Mouse (Mus musculus): ENCODE data around the gene Ly6g6f. TPM values are rescaled to one million over a fixed set of nuclear protein-coding genes. Genes with fewer than 3 reads are reported as not detected.

The Ly6g6f gene
- polyA plus RNA-seq, 1 experiment from 2014 or later, result 5.1 TPM

DNA sequence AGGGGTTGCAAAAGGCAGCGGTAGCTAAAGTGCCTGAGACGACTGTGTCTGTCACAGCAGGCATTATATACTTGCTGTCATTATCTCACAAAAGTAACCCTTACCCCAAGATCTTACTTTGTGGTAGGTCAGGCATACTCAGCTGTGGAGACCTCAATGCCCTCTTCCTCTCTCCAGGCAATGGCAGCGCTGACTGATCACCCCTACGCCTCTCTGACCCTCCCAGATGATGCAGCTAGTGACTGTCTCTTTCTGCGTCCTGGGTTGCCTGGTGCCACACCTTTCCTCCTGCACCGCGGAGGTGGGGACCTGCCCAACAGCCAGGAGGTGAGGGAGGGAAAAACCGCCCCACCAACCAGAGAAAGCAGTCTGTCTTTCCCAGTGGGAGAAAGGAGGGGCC lies 24.1 kb downstream of the Ly6g6f start:
- WGBS (ENCODE audit: insufficient replicate concordance), result 77% methylated on average over 8 of the region's 8 CpGs
- H3K36me3 ChIP-seq (replicated peaks), result peaks cover 21% of the 10 kb centered on the region

DNA sequence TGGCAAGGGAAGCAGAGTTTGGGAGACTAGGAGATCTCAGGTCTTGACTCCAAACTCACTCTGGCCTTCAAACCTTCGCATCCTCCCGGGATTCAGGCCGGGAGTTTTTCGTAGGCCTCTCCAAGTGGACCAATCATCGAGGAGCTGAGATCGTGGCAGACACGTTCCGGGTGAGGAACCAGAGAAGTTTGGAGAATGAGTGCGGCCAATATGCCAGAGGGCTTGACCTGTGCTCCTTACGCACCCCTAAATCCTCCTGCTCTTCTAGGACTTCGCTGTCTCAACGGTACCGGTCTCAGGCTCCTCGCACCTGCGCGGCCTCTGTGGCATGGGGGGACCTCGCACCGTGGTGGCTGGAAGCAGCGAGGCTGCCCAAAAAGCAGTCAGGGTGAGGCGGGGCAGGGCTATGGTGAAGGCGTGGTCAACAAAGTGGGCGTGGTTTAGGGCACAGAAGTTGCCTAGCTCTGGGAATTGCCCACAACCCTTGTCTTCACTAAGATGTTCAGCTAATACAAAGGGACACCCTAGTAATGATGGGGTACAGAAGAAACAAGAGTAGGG lies 24.6 kb downstream of the Ly6g6f start:
- no peaks in the 10 kb centered on the region for H3K9me3 ChIP-seq (replicated peaks)
- peaks cover 49% of the 10 kb centered on the region for H3K27me3 ChIP-seq
- no peak overlapping the region for H3K4me2 ChIP-seq
- no peak overlapping the region for H3K27ac ChIP-seq (replicated peaks)
- H3K4me3 ChIP-seq (replicated peaks), result no peak overlapping the region
- ATAC-seq (ENCODE audit: insufficient read depth), result no peak
- peaks cover 66% of the 10 kb centered on the region for H3K4me1 ChIP-seq (replicated peaks)
- peaks cover 26% of the 10 kb centered on the region for H3K36me3 ChIP-seq (replicated peaks)
- WGBS (ENCODE audit: insufficient replicate concordance), result 67% methylated on average over 22 of the region's 22 CpGs
- H3K9ac ChIP-seq, result no peak overlapping the region

More for the DNA sequence above, 24.1 kb downstream of the Ly6g6f start:
- H3K9ac ChIP-seq, result no peak overlapping the region
- H3K4me1 ChIP-seq (replicated peaks), result peaks cover 65% of the 10 kb centered on the region
- H3K27ac ChIP-seq (replicated peaks), result no peak overlapping the region
- H3K4me2 ChIP-seq, result no peak overlapping the region
- peaks cover 53% of the 10 kb centered on the region for H3K27me3 ChIP-seq
- no peak for ATAC-seq (ENCODE audit: insufficient read depth)
- no peak overlapping the region for H3K4me3 ChIP-seq (replicated peaks)
- no peaks in the 10 kb centered on the region for H3K9me3 ChIP-seq (replicated peaks)

DNA sequence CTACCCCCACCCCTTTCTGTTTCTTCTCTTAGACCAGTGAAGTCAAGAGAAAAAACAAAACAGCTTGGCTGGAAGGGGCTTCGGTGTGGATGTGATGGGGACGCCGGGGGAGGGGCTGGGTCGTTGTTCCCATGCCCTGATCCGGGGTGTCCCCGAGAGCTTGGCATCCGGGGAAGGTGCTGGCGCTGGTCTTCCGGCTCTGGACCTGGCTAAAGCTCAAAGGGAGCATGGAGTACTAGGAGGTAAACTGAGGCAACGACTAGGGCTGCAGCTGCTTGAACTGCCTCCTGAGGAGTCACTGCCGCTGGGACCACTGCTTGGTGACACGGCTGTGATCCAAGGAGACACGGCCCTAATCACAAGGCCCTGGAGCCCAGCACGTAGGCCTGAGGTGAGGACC lies 25.3 kb downstream of the Ly6g6f start:
- Histone ChIP-seq H3K27ac (replicated peaks) (no peak overlapping the region), H3K36me3 (replicated peaks) (peaks cover 33% of the 10 kb centered on the region), H3K27me3 (peaks cover 41% of the 10 kb centered on the region), H3K4me1 (replicated peaks) (peaks cover 64% of the 10 kb centered on the region), H3K4me3 (replicated peaks) (peak overlapping the region; percentile 58), H3K4me2 (peak overlapping the region; percentile 88), H3K9ac (no peak overlapping the region), H3K9me3 (replicated peaks) (no peaks in the 10 kb centered on the region)
- 43% methylated on average over 14 of the region's 14 CpGs for WGBS (ENCODE audit: insufficient replicate concordance)
- no peak for ATAC-seq (ENCODE audit: insufficient read depth)

DNA sequence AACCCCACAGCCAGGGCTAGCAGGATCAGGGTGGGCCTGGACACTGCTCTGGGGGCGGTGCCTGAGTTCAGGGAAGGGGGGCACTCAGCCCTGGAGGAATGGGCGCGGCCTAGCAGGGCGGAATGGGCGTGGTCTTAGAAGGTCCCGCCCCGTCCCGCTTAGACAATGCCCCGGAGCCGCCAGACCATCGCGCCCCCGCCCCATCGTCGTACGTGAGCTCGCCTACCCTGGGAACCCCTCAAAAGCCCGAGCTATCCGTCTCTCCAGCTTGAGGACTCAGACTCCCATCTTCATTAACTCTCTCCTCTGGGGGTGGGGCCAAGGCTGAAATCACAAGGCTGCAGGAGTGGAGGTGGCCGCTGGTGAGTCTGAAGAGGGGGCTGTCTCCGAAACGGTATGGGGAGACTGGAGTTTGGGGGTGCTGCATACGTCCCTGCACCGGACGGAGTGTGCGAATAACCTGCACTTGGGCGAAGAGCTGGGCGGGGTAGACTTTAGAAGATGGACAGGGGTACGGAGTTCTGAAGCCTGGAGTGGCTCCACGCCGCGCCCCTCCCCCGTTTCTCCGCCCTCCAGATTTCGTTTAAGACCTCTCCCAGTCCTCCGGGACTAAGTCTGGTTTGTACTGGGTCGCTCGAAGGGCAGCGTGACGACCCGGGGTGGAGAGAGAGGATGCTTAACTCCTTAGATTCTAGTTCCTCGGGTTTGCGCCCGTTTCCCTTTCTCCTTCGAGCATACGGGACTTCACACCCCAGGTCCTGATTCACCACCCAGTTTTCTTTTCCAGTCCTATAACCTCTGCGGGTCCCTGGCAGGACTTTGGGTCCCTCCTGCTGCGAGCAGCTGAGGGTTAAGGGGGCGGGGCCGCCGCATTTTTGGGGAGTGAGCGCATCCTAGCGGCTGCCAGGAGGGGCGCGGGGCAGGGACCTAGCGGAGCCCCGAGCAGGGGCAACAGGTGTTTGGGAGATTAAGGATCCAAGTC lies 26.2 kb downstream of the Ly6g6f start, which contains the start of gene Ddah2:
Gene Ddah2 (plus strand): TSS at position 125 of the 982 bp plus-strand sequence.
- peak within 1 kb of the TSS; percentile 58 for H3K4me3 ChIP-seq (replicated peaks)
- no peaks in the 10 kb centered on the region for H3K9me3 ChIP-seq (replicated peaks)
- WGBS (ENCODE audit: insufficient replicate concordance), result under 1% methylated on average over 57 of the region's 57 CpGs
- peak within 1 kb of the TSS; percentile 43; the same call in 1 of the 2 replicates for H3K27ac ChIP-seq (replicated peaks)
- ATAC-seq (ENCODE audit: insufficient read depth), result peak; percentile 69
- H3K4me2 ChIP-seq, result peak within 1 kb of the TSS; percentile 88
- peaks cover 42% of the 10 kb centered on the region for H3K36me3 ChIP-seq (replicated peaks)
- H3K9ac ChIP-seq, result peak within 1 kb of the TSS; percentile 26; the same call in 1 of the 2 replicates
- peaks cover 33% of the 10 kb centered on the region for H3K27me3 ChIP-seq
- H3K4me1 ChIP-seq (replicated peaks), result peaks cover 58% of the 10 kb centered on the region

DNA sequence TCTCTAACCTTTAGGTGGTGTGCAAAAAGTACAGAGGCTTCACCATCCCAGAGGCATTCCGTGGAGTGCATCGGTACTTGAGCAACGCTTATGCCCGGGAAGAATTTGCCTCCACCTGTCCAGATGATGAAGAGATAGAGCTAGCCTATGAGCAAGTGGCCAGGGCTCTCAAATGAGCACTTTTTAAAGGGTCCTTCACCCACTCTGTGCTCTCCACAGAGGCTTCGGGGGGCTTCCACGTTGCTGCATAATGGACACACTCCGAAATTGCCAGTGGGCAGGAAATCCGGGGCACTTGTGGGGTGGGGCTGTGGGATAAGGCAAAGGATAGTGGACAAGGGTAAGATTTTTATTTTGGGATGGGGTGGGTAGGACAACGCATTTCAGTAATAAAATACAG lies 27.1 kb downstream of the Ly6g6f start:
- H3K9ac ChIP-seq, result no peak overlapping the region
- H3K4me1 ChIP-seq (replicated peaks), result peaks cover 59% of the 10 kb centered on the region
- H3K27me3 ChIP-seq, result peaks cover 24% of the 10 kb centered on the region
- no peaks in the 10 kb centered on the region for H3K9me3 ChIP-seq (replicated peaks)
- no peak for ATAC-seq (ENCODE audit: insufficient read depth)
- no peak overlapping the region for H3K4me3 ChIP-seq (replicated peaks)
- peak overlapping the region; percentile 88 for H3K4me2 ChIP-seq
- 65% methylated on average over 9 of the region's 9 CpGs for WGBS (ENCODE audit: insufficient replicate concordance)
- no peak overlapping the region for H3K27ac ChIP-seq (replicated peaks)
- peaks cover 51% of the 10 kb centered on the region for H3K36me3 ChIP-seq (replicated peaks)

DNA sequence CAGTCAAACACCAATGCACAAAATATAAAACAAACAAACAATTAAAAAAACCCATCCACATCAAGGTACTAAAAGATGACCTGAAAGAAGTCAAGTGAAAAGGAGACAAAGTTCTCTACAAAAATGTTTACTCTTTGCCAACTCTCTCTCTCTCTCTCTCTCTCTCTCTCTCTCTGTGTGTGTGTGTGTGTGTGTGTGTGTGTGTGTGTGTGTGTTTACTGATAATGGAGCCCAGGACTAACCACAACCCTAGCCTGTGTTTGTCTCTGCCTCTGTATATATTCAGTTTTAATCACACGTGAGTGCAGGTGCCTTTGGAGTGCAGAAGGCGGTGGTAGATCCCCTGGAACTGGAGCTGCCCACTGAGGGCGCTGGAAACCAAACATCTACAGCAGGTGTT lies 28.3 kb downstream of the Ly6g6f start:
- H3K36me3 ChIP-seq (replicated peaks), result peaks cover 63% of the 10 kb centered on the region

DNA sequence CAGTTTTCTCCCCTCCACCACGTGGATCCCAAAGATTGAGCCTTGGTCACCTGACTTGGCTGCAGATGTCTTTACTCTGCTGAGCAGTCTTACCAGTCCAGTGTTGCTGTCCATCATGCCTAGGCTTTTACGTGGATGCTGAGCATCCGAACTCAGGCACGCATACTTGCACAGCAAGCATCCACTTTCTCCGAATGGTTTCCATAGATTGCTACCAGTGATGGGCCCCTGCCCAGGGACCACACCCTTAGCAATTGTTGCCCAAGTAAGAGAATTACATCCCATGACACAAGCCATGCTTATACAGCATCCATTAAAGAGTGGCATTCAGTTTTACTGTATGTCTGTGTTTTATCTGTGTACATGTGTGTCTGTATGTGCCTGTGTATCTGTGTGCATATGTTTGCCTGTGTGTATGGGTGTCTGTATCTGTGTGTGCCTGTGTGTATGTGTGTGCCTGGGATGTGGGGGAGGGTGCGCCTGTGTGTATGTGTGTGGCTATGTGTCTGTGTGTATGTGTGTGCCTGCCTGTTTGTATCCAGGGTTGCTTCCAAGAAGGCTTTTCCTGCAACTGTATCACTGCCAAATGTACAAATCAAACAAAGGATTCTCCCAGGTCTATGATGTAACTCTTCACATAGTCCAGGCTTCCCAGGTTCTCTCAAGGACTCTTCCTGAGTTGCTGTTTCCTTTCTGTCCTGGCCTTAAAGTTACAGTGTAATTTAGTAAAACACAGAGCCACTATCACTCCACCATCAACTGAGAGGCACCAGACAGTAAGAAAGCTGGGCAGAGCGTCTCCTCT lies 29.5 kb downstream of the Ly6g6f start:
- no peak overlapping the region for H3K9ac ChIP-seq
- H3K4me1 ChIP-seq (replicated peaks), result peaks cover 77% of the 10 kb centered on the region
- H3K4me3 ChIP-seq (replicated peaks), result no peak overlapping the region
- no peak for ATAC-seq (ENCODE audit: insufficient read depth)
- peaks cover 8% of the 10 kb centered on the region; the same call in 1 of the 2 replicates for H3K27me3 ChIP-seq
- no peaks in the 10 kb centered on the region for H3K9me3 ChIP-seq (replicated peaks)
- H3K4me2 ChIP-seq, result no peak overlapping the region
- H3K36me3 ChIP-seq (replicated peaks), result peaks cover 65% of the 10 kb centered on the region
- no peak overlapping the region for H3K27ac ChIP-seq (replicated peaks)
- 77% methylated on average over 7 of the region's 7 CpGs for WGBS (ENCODE audit: insufficient replicate concordance)

More for the DNA sequence above, 28.3 kb downstream of the Ly6g6f start:
- H3K4me3 ChIP-seq (replicated peaks), result no peak overlapping the region
- no peak overlapping the region for H3K4me2 ChIP-seq
- no peak for ATAC-seq (ENCODE audit: insufficient read depth)
- peaks cover 16% of the 10 kb centered on the region; the same call in 1 of the 2 replicates for H3K27me3 ChIP-seq
- no peak overlapping the region for H3K9ac ChIP-seq
- WGBS (ENCODE audit: insufficient replicate concordance), result 23% methylated on average over 3 of the region's 3 CpGs
- H3K27ac ChIP-seq (replicated peaks), result 0 out of 2 replicates have a peak overlapping the region, but pooled peaks have one; percentile 3
- H3K4me1 ChIP-seq (replicated peaks), result peaks cover 71% of the 10 kb centered on the region
- H3K9me3 ChIP-seq (replicated peaks), result no peaks in the 10 kb centered on the region

DNA sequence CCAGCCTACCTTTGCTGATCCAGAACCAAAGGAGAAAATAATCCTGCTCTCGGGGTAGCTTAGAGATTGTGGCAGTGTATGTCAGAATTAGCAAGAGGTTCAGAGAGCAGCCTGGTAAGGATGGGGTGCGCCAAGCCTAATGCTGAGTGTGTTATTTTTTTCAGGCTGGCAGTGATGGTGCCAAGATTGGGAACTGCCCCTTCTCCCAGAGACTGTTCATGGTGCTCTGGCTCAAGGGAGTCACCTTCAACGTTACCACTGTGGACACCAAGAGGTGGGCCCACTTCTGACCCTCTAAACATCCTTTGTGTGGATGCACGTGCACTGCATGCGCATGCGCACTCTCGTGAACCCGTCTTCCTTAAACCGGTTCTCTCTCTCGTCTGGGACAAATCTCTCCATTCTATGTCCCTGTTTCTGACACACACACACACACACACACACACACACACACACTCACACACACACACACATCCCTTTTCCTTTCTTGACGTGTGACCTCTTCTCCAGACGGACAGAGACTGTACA lies 33.1 kb downstream of the Ly6g6f start:
- Histone ChIP-seq H3K4me2 (peak overlapping the region; percentile 98), H3K9me3 (replicated peaks) (no peaks in the 10 kb centered on the region), H3K36me3 (replicated peaks) (peaks cover 52% of the 10 kb centered on the region), H3K9ac (peak overlapping the region; percentile 87), H3K4me3 (replicated peaks) (peak overlapping the region; percentile 72), H3K27ac (replicated peaks) (peak overlapping the region; percentile 91), H3K4me1 (replicated peaks) (peaks cover 76% of the 10 kb centered on the region), H3K27me3 (no peaks in the 10 kb centered on the region)
- WGBS (ENCODE audit: insufficient replicate concordance), result 81% methylated on average over 12 of the region's 12 CpGs
- ATAC-seq (ENCODE audit: insufficient read depth), result no peak

DNA sequence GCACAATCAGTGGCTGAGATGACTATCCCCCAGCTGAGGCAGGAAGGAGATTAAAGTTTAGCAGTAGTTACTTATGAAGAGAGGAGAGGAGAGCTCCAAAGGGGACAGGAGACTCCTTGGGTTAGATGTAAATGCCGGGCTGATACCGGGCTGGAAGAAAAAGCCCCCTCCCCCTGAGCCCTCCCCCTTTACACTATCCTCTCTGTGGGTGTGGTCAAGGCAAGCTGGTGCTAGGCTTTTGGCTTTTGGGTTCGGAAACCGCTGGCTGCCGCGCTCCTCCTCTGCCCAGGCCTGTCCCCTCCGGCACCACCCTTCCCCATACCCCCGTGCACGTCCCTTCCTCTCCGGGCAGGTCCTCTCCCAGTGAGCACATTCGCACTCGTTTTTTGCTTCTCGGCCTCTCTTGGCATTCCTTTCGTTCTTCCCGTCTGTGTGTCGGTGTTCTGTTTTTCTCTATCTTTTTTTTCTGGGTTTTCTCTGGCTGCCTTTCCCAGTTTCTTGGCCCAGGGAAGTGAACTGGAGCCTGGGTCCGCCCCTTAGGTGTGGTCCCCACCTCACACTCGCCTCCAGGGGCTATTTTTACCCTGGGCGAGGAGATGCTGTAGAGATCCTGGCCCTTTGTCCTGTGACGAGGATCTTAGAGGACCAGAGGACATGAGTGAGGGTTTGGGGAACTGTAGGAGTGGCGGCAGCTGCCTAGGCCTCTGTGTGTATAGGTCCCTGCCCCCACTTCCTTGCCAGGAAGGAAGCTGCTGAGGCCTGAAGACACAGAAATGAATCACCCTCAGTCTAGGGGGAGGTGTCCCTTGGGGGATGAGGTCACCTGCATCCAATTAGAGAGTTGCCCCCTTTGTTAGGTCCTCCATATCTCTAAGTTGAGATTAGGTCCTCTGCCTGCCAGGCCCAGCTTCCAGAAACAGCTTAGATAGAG lies 34.0 kb downstream of the Ly6g6f start:
- no peaks in the 10 kb centered on the region for H3K9me3 ChIP-seq (replicated peaks)
- H3K27me3 ChIP-seq, result no peaks in the 10 kb centered on the region
- peak overlapping the region; percentile 98 for H3K4me2 ChIP-seq
- H3K4me3 ChIP-seq (replicated peaks), result peak overlapping the region; percentile 72
- peaks cover 81% of the 10 kb centered on the region for H3K4me1 ChIP-seq (replicated peaks)
- peaks cover 45% of the 10 kb centered on the region for H3K36me3 ChIP-seq (replicated peaks)
- peak; percentile 44; the same call in 1 of the 2 replicates for ATAC-seq (ENCODE audit: insufficient read depth)
- WGBS (ENCODE audit: insufficient replicate concordance), result 2% methylated on average over 21 of the region's 21 CpGs
- peak overlapping the region; percentile 87 for H3K9ac ChIP-seq
- peak overlapping the region; percentile 91 for H3K27ac ChIP-seq (replicated peaks)
